In genomic region chr6:39585517-39585916, GRCm38 (mm10) we compare ENCODE assay signal across 22 mouse cellular contexts. TPM values are rescaled to one million over a fixed set of nuclear protein-coding genes. Genes with fewer than 3 reads are reported as not detected.
DNase-seq lines count a peak whose midpoint lies in the region; ATAC-seq and TF ChIP-seq lines count a peak whose summit lies in the region.
"Had no signal": no experiment of that assay in that cellular context is flagged by ENCODE, and none has a peak within 500 bp of the region (broad histone marks: within the 10 kb centered on the region; RNA-seq: fewer than 3 reads in every experiment).

Gm42420 (plus strand) TSS chr6:39585753.

- DNase-seq in adrenal gland, adult (ENCODE audit: inconsistent age in 2 of 2, low spot score in 1 of 2), result peak; percentile 52 to 75
- DNase-seq in adrenal gland, postnatal 25 days, result no peak
- no peak for DNase-seq in heart, postnatal 36 days
- DNase-seq in liver, embryonic 14.5 days (ENCODE audit: low read depth in 3 of 3, low spot score in 3 of 3), result no peak
- no peak for DNase-seq in liver, embryonic 11.5 days (ENCODE audit: low spot score)
- DNase-seq: B cell, adult 2 months; cerebellum, adult 11 months; cerebellum, adult 8-10 months; cerebellum, postnatal 14 days; embryo, embryonic 11 days; gastrocnemius, postnatal 36 days; heart, adult 11 months; heart, postnatal 14 days had no signal

- peaks cover 53% of the 10 kb centered on the region for H3K36me3 ChIP-seq in heart, embryonic 12.5 days
- no peaks in the 10 kb centered on the region; the same call in 1 of the 2 replicates for H3K36me3 ChIP-seq in liver, embryonic 14.5 days (replicated peaks; ENCODE audit: control insufficient read depth, insufficient read depth, low read depth)
- H3K36me3 ChIP-seq in liver, embryonic 11.5 days (ENCODE audit: control insufficient read depth, insufficient read depth, low read length), result peaks cover 9% of the 10 kb centered on the region
- peaks cover 10% of the 10 kb centered on the region for H3K36me3 ChIP-seq in liver, embryonic 16.5 days (ENCODE audit: control insufficient read depth, insufficient read depth)

- intact Hi-C loops in heart, postnatal 36 days (cut with DNase I), result no loop called here

- H3K9me3 ChIP-seq in heart, embryonic 12.5 days (replicated peaks), result no peaks in the 10 kb centered on the region
- no peaks in the 10 kb centered on the region for H3K9me3 ChIP-seq in liver, embryonic 14.5 days (ENCODE audit: control insufficient read depth, low read length)
- H3K9me3 ChIP-seq in liver, embryonic 11.5 days (ENCODE audit: control insufficient read depth, low read length), result no peaks in the 10 kb centered on the region
- H3K9me3 ChIP-seq in liver, embryonic 16.5 days (replicated peaks; ENCODE audit: control insufficient read depth, low read length), result no peaks in the 10 kb centered on the region
- H3K9me3 ChIP-seq: embryonic facial prominence, embryonic 12.5 days; forebrain, embryonic 15.5 days; G1E; heart, embryonic 15.5 days; hindbrain, embryonic 15.5 days had no signal

- no peaks in the 10 kb centered on the region for H3K4me1 ChIP-seq in heart, embryonic 12.5 days (replicated peaks)
- H3K4me1 ChIP-seq in liver, embryonic 14.5 days (replicated peaks; ENCODE audit: control insufficient read depth in 2 of 2, insufficient read depth in 2 of 2, low read length in 1 of 2), result peaks cover 15% of the 10 kb centered on the region in 2 experiments
- peaks cover 15% of the 10 kb centered on the region for H3K4me1 ChIP-seq in liver, embryonic 11.5 days (replicated peaks; ENCODE audit: control insufficient read depth, insufficient read depth, low read length)
- H3K4me1 ChIP-seq in liver, embryonic 16.5 days (ENCODE audit: control insufficient read depth, low read depth, low read length), result peaks cover 17% of the 10 kb centered on the region
- H3K4me1 ChIP-seq: embryonic facial prominence, embryonic 12.5 days; forebrain, embryonic 15.5 days; heart, embryonic 15.5 days; hindbrain, embryonic 15.5 days had no signal

- TF ChIP-seq CTCF in liver, embryonic 14.5 days (IDR thresholded peaks at IDR 0.05; ENCODE audit: low read depth), result no peak

- no peak within 1 kb of the TSS for H3K4me2 ChIP-seq in heart, embryonic 12.5 days
- H3K4me2 ChIP-seq in liver, embryonic 14.5 days (ENCODE audit: low read depth), result no peak within 1 kb of the TSS
- H3K4me2 ChIP-seq in liver, embryonic 11.5 days, result no peak within 1 kb of the TSS
- no peak within 1 kb of the TSS for H3K4me2 ChIP-seq in liver, embryonic 16.5 days (ENCODE audit: low read depth, low read length)
- H3K4me2 ChIP-seq: embryonic facial prominence, embryonic 12.5 days; forebrain, embryonic 15.5 days; heart, embryonic 15.5 days; hindbrain, embryonic 15.5 days had no signal

- H3K9ac ChIP-seq in heart, embryonic 12.5 days, result no peak within 1 kb of the TSS
- H3K9ac ChIP-seq in liver, embryonic 14.5 days (replicated peaks), result no peak within 1 kb of the TSS
- H3K9ac ChIP-seq in liver, embryonic 11.5 days (ENCODE audit: low read depth, low read length), result no peak within 1 kb of the TSS
- H3K9ac ChIP-seq in liver, embryonic 16.5 days (ENCODE audit: low read depth, low read length), result no peak within 1 kb of the TSS
- H3K9ac ChIP-seq: embryonic facial prominence, embryonic 12.5 days; forebrain, embryonic 15.5 days; heart, embryonic 15.5 days; hindbrain, embryonic 15.5 days had no signal

- no peak within 1 kb of the TSS for H3K27ac ChIP-seq in heart, embryonic 12.5 days (ENCODE audit: poor library complexity, severe bottlenecking)
- no peak within 1 kb of the TSS for H3K27ac ChIP-seq in liver, embryonic 14.5 days
- no peak within 1 kb of the TSS; the same call in 1 of the 2 replicates for H3K27ac ChIP-seq in liver, embryonic 11.5 days (ENCODE audit: low read depth, low read length)
- no peak within 1 kb of the TSS for H3K27ac ChIP-seq in liver, embryonic 16.5 days (ENCODE audit: low read length)
- H3K27ac ChIP-seq: embryonic facial prominence, embryonic 12.5 days; forebrain, embryonic 15.5 days; heart, embryonic 15.5 days; hindbrain, embryonic 15.5 days had no signal

- TF ChIP-seq EP300 in liver, embryonic 14.5 days (IDR thresholded peaks at IDR 0.05; ENCODE audit: low read depth), result no peak

- H3K4me3 ChIP-seq in heart, embryonic 12.5 days, result no peak within 1 kb of the TSS
- H3K4me3 ChIP-seq in liver, embryonic 14.5 days (ENCODE audit: insufficient read depth in 1 of 2, low read depth in 2 of 2, low read length in 2 of 2), result no peak within 1 kb of the TSS
- no peak within 1 kb of the TSS for H3K4me3 ChIP-seq in liver, embryonic 11.5 days (ENCODE audit: low read depth, low read length)
- no peak within 1 kb of the TSS for H3K4me3 ChIP-seq in liver, embryonic 16.5 days (ENCODE audit: low read depth, low read length)
- H3K4me3 ChIP-seq: embryonic facial prominence, embryonic 12.5 days; forebrain, embryonic 15.5 days; heart, embryonic 15.5 days; hindbrain, embryonic 15.5 days had no signal

- 83% methylated on average over 6 of the region's 6 CpGs for WGBS in heart, embryonic 12.5 days
- WGBS in liver, embryonic 14.5 days (ENCODE audit: insufficient replicate concordance), result 50% methylated on average over 6 of the region's 6 CpGs
- 73% methylated on average over 6 of the region's 6 CpGs for WGBS in liver, embryonic 11.5 days
- WGBS in liver, embryonic 16.5 days (ENCODE audit: insufficient replicate concordance), result 47% methylated on average over 6 of the region's 6 CpGs

- ATAC-seq in heart, embryonic 12.5 days (ENCODE audit: insufficient number of reproducible peaks, low FRiP score), result peak; percentile 63; the same call in 1 of the 2 replicates
- ATAC-seq in liver, embryonic 14.5 days (ENCODE audit: insufficient read depth), result 0 out of 2 replicates have a peak, but pooled peaks have one; percentile 32
- ATAC-seq in liver, embryonic 11.5 days (replicated peaks; ENCODE audit: low FRiP score), result no peak
- 0 out of 2 replicates have a peak, but pooled peaks have one; percentile 14 for ATAC-seq in liver, embryonic 16.5 days (ENCODE audit: low read depth)
- ATAC-seq: CD4-positive, CD25-positive, alpha-beta regulatory T cell, adult 4 months; forebrain, embryonic 15.5 days had no signal

- no peaks in the 10 kb centered on the region for H3K27me3 ChIP-seq in heart, embryonic 12.5 days (replicated peaks)
- no peaks in the 10 kb centered on the region for H3K27me3 ChIP-seq in liver, embryonic 14.5 days (ENCODE audit: control insufficient read depth, insufficient read depth, low read length)
- no peaks in the 10 kb centered on the region for H3K27me3 ChIP-seq in liver, embryonic 11.5 days (replicated peaks; ENCODE audit: control insufficient read depth, insufficient read depth, low read length)
- no peaks in the 10 kb centered on the region for H3K27me3 ChIP-seq in liver, embryonic 16.5 days (ENCODE audit: control insufficient read depth, insufficient read depth, low read depth, low read length)
- H3K27me3 ChIP-seq: embryonic facial prominence, embryonic 12.5 days; forebrain, embryonic 15.5 days; heart, embryonic 15.5 days; hindbrain, embryonic 15.5 days had no signal

RNA-seq across cellular contexts. Expression of gene Gm42420, which starts in this region (rescaled TPM):
- 2.2 TPM in 1 of 2 replicates, not detected in the other for total RNA-seq in adrenal gland, postnatal 25 days (2021)
- 1.0 TPM in 1 of 2 replicates, not detected in the other for polyA plus RNA-seq in heart, embryonic 12.5 days (2016; fragmentation: Nextera tagmentation; extraction: Ambion mirVana)
- total RNA-seq in heart, postnatal 36 days (2021), result under 1 TPM in 1 of 2 experiments, not detected in 1; 0.72 TPM
- 0.87 and 1.6 TPM in 2 replicates for polyA plus RNA-seq in liver, embryonic 14.5 days (2012; rRNA removed)
- polyA plus RNA-seq in liver, embryonic 14.5 days (2014; fragmentation: Nextera tagmentation; extraction: Ambion mirVana), result 2.1 and 2.5 TPM in 2 replicates
- 2.9 and 3.5 TPM in 2 replicates for polyA plus RNA-seq in liver, embryonic 11.5 days (2014; fragmentation: Nextera tagmentation; extraction: Ambion mirVana)
- 1.4 TPM in 2 replicates for polyA plus RNA-seq in liver, embryonic 16.5 days (2015; fragmentation: Nextera tagmentation; extraction: Ambion mirVana)
- polyA plus RNA-seq: CD4-positive, CD25-positive, alpha-beta regulatory T cell, adult 4 months; embryonic facial prominence, embryonic 12.5 days; forebrain, embryonic 11.5 days; G1E; heart, embryonic 15.5 days had no signal

Comparison
In these comparisons a context has a peak if more than half of its experiments do, and no peak if none do; other contexts are left out.
1. DNase-seq: peak in adrenal gland, adult (2 of 2); none in adrenal gland, postnatal 25 days (single experiment), heart, postnatal 36 days (0 of 2), liver, embryonic 14.5 days (0 of 3) and liver, embryonic 11.5 days (single experiment).